Mouse (Mus musculus): Measurements from ENCODE around the gene Olfr70.

The Olfr70 gene

DNA sequence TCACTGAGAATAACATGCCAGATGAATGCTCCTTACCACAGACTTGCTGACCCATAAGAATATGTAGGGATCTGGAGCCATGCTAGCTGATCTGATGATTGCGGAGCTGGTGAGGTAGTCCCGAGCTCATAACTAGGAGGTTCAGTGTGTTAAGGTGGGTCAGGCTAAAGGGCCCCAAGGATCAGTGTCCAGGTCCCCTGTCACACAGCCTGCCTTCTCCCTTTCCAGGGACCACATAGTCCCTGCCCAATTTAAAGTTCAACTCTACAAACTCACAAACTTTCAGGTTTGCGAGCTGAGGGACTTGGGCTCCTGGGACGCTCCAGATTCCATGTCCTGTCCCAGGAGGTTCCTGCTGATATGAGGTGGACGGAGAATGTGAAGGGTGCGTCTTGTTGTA lies at the start of gene Olfr70:
TSS of gene Olfr70 (minus strand) at position 101 of the 400 bp plus-strand sequence.
- no peak for DNase-seq (ENCODE audit: low spot score)

DNA sequence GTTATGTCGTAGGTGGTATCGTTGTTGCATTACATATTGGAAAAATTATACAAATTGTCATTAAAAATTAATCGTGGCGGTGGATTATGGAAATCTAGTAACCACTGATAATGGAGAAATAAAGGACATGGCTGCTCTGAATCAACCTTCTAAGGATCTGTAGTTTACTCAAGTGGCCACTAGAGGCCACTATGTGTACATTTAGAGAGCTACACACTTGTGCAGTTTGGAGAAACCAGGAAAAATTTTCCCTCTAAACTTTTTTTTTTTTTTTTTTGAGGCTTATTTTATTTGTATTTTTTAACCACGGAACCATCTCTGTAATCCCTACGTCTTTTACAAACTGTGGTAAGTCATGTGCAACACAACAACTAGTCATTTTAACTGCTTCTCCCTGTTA lies 44.6 kb upstream of the Olfr70 start:
- DNase-seq (ENCODE audit: low spot score), result no peak

DNA sequence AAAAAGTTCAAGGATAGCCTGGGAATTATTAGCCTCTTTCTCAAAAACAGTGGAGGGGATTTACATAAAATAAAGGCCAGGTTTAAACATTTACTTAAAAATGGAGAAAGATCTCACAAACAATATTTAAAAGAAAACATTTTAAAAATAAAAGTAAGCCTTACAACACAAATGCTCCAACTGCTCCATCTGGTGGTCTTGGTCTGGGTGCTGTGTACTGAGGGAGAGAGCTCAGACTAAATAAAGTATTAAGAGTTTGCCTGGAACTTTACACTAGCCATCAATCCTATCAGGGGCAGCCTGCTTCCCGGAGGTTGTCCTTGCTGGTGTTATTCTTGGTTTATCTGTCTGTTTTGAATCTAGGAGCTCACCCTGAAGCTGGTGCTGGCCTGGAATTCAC lies 42.5 kb upstream of the Olfr70 start:
- DNase-seq (ENCODE audit: low spot score), result no peak

DNA sequence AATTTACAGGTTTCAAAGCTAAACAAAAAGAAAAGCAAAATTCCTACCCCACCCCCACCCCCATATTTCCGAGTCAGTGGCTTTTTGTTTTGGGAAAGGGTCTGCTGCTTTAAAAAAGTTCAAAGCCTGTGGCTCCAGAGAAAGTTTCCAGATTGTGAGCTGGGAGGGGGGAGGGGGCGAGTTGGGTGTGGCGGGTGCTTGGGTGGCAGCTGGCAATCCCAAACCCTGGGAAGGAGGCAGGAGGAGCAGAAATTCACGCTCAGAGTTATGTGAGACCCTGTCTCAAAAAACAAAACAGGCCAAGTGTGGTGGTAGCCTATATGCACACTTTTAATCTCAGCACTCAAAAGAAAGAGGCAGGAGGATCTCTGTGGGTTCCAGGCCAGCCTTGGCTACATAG lies 42.0 kb upstream of the Olfr70 start:
- DNase-seq (ENCODE audit: low spot score), result no peak

DNA sequence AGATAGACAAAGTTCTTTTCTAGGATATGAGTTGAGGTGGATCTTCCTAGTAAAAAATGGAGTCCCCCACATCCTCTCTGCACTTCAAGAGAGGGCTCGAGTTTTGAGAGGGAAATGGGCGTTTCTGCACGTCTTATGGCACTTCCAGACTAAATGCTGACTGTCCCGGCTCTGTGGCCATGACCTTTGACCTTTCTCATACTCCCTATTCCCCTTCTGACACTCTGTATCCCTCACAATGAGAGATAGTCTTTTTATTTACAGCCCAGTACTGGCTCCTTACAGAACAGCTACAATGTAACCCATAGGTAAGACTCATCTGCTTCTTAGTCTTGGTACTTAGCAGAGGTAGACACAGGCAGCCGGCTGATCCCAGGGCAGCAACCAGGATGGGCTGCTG lies 40.9 kb upstream of the Olfr70 start:
- no peak for DNase-seq (ENCODE audit: low spot score)

DNA sequence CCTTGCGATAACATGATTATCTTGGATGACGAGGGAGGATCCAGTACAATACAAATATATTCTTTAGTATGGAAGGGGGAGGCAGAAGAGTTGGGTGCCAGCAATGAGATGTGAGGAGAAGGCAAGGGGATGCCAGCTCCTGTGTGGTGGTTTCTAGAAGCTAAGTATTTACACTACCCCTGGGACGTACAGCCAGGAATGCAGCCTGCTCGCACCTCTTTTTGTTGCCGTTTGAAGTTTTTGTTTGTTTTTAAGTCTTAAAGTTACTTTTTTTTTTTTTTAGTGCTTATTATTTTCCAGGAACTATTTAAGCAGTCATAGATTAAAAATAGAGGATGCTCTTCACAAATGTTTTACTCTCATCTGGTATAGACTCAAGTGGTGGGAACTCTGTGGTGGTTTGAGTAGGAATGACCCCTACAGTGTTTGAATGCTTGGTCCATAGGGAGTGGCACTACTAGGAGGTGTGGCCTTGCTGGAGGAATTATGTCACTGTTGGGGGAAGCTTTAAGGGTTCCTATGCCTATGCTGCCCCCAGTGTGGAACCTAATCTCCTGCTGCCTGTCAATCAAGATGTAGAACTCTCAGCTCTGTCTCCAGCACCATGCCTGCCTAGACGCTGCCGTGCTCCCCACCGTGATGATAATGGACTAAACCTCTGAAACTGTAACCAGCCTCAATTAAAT lies 38.5 kb upstream of the Olfr70 start:
- DNase-seq (ENCODE audit: low spot score), result no peak

DNA sequence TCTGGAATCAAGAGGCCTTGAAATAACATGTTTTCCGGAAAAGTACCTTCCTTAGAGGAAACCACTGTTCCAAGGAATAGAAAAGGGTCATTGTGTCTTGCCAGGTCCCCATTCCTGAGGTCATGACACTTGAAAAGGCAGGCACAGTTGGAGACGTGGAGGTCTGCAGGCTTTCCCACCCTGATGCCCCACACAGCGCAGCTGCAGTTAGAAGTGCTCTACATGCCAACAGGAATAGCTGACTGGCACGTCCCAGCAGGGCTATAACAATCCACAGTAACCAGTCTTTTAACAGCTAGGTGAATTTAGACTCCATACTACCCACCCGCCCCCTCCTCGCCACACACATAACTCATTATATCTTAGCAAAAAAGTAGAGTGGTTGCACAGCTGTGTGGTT lies 36.5 kb upstream of the Olfr70 start:
- DNase-seq (ENCODE audit: low spot score), result no peak

DNA sequence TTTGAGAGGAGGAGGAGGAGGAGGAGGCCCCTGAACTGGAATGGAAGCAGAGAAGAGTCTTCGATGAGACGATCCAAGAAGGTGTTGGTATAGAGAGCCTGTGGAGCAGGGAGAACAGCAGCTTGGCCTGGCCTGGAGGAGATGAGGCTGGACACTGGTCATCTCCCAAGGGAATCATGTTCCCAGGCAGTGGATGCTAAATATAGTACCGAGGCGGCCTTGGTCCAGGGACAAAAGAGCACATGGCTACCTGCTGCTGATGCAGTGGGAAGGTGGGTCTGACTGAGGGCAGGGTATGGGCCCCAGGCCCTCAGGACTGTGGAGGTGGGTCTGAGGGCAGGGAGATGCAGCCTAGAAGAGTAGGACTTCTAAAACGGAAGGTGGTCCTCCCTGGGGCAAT lies 32.6 kb upstream of the Olfr70 start:
- DNase-seq (ENCODE audit: low spot score), result no peak

DNA sequence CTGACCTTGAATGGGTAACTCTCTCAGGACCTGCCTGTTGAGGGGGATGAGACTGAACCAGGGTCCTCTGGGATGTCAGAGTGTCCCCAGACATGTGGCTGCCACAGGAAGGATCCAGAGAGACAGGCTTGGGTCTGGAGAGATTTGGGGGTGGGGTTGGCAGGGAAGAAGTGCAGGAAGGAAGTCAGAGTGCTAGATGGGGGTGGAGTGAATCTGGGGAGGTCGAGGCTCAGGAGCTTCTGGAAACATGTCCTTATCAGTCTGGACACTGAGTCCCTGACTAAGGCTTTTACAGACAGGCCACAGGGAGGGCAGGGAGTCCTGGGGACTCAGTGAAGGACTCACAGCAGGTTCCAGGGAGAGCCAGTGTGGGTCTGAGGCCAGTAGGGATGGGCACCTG lies 31.6 kb upstream of the Olfr70 start:
- no peak for DNase-seq (ENCODE audit: low spot score)

DNA sequence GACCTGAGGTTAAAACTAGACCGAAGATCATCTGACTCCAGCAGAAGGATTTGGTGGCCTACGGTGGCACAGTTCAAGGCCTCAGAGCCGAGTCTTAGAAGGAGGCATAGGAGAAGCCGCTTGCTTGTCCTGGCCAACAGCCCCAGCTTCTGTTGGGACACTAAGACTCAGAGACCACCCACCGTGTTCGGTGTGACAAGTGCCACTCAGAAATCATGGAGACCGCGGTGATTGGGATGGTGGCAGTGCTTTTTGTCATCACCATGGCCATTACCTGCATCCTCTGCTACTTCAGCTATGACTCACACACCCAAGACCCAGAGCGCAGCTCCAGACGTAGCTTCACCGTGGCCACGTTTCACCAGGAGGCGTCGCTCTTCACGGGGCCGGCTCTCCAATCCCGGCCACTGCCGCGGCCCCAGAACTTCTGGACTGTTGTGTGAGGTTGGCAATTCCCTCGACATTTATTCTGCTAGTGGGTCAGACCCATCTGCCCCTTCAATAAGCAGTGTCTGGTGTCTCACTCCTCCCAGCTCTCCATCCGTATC lies 30.2 kb upstream of the Olfr70 start:
- DNase-seq (ENCODE audit: low spot score), result no peak

DNA sequence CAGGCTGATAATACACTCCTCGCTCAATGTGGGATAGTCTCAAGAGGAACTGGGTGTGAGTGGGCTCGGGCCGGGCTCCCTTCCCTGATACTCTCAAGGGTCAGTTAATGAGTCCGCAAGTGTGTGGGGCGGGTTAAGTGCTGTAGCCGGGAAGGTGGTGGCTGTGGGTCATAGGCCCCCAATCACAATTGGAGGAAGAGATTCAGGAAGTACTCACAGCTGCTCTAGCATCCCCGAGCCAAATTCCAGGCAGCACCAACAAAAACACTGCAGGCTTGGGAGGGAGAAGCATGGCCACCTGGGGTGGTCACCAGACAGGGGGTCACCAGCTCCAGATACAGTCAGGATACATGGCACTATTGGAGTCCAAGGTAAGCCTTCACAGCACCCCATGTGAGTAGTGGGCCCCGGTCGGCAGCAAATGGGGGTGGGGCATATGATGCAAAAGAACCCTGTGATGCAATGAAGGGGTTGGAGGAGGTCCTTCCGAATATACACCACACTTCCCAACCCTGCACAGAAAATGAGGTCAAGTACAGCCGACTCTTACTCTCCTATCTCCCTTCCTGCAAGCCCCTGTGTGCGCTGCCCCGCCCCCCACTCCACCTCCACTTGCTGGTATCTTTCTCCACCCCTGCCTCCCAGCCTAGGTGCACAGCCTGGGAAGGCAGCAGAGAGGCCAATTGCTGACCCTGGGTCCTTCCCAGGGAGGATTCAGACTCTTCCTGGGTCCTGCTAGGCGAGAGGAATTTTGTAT lies 29.4 kb upstream of the Olfr70 start, which contains the start of gene Spaar:
TSS of gene Spaar (plus strand) at position 241 of the 757 bp plus-strand sequence.
- DNase-seq (ENCODE audit: low spot score), result no peak

DNA sequence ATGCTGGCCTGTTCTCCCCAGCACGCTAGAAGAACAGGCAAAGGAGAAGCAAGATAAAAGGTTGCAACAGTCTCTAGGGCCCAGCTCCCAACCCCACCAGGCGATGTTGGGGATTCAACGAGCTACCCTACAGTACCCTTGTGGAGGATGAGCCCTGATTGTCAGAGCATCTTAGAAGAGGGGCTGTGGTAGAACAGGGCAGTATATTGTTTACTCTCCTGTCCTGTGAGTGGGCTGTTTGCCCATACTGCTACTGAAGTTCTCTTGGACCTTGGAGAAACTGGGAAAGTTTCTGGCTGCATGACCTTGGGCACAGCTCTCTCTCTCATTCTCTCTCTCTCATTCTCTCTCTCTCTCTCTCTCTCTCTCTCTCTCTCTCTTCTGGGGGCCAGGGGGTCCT lies 28.5 kb upstream of the Olfr70 start:
- no peak for DNase-seq (ENCODE audit: low spot score)

DNA sequence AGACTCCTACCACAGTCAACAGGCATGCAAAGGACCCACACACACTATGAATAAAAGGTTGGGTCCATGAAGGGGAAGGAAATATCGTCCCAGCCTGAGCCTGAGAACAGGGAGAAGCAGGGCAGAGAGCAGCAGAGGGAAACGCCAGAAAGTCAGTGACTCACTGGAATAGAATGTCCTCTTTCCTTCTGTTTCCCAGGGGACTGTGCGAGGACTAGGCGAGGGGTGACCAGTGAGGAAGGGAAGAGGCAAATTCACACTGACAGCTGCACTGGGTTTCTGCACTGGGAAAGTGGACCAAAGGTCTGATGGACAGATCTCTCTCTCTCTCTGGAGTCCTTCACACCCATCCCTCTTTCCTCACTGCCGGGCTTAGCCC lies 28.0 kb upstream of the Olfr70 start:
- peak; percentile 46 for DNase-seq (ENCODE audit: low spot score)

DNA sequence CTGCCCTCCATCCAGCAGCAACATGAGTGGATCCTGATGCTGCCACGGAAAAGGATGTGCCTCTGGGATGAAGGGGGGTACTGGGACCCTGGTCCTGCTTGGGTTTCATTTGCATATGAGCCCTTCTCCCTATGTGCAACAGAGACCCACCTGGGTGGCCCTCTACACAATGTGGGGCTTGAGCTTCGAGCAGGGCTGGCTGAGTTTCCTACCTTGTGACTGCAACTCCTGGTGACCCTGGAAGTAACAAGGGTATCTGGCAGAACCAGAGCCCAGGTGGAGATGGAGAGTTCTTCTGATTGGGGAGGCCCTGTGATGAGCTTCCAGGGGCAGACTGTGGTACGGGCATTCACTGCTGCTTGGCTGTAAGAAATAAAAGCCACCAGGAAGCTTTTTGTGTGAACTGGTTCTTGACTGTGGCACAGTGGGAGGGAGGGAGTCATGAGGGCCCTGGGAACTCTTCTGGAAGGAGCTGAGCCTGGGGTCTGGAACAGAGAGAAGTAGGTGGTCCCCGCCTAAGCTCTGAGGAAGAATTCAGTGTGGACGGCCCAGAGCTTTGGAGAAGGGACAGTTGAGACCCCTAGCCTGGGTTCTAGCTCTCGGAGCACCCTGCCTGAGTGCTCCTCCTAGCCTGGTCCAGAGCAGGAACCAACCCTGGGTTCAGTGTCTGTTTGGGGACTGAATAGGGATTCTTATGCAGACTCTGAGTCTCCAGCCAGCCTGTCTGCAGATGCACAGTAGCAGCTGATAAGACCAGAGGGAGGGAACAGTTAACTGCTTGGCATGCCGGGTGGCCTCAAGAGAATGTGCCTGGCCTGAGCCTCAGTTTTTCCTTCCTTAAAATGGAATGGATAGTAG lies 27.3 kb upstream of the Olfr70 start:
- peak; percentile 39 for DNase-seq (ENCODE audit: low spot score)

DNA sequence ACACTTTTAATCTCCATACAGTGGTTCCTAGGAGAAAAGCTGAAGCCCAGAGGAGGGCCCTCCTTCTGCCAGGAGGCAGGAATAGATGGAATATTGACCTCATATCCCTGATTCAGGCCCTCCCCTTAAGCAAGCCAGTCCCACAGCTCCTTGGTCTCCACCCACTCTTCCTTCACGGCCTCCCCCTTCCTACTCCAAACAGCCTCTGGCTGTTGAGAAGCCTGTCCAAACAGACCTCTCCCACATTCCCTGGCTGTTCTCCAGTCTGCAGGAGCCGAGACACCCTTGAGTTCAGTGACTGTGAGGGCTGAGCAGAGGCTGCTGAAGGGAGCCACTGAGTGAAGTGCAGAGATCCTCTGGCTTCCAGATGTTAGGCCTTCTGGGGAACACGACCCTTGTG lies 26.4 kb upstream of the Olfr70 start, which contains the start of gene Hrct1:
TSS of gene Hrct1 (plus strand) at position 194 of the 400 bp plus-strand sequence.
- peak; percentile 69 for DNase-seq (ENCODE audit: low spot score)

DNA sequence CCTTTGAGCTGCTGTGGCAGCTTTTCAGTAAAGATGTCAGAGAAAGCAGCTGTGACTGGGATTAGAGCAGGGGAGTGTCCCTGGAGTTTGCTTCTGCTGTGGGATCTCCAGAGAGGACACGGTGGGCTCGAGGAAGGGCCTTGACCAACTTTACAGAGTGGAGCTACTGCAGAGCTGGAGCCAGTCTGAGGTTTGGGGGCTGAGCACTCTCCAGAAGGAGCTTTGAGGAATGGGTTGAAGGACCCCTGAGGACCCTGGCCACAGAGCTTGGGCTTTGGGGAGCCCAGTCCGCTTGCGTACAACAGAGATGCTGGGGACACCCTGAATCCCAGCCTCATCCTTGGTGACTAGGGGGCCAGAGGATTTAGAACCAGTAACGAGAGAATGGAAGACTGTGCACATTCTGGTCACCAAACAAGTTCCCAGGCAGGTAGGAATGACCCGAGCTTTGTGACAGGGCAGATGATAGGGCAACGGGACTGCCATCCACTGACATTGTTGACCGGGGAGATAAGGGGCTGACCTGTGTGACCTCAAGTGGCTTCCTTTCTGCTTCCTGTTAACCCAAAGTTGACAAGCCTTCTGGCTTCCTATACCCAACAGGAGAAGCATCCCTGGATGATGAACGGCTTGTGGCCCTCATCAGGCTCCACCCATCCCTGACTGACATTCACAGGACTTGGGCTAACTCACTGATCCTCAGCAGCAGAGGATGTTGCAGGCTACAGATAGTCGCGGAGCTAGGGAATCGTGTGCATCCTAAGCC lies 25.8 kb upstream of the Olfr70 start:
- no peak for DNase-seq (ENCODE audit: low spot score)

DNA sequence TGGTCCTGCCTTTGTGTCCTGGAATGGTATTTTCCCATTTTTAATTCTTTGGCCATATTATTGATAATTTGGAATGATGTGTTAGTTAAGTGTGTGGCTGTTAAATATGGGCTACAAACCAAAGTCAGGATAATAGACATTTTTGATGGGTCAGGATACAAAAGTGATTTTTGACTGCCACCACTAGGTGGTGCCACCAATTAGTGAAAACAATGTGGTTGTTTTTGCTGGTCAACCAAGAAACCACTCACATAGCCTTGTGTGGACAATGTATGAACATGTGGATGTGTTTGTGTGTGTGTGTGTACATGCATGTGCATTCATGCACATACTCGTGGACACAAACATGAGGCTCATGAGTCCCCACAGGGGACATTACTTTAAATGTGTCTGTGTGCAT lies 24.2 kb upstream of the Olfr70 start:
- peak; percentile 60 for DNase-seq (ENCODE audit: low spot score)

DNA sequence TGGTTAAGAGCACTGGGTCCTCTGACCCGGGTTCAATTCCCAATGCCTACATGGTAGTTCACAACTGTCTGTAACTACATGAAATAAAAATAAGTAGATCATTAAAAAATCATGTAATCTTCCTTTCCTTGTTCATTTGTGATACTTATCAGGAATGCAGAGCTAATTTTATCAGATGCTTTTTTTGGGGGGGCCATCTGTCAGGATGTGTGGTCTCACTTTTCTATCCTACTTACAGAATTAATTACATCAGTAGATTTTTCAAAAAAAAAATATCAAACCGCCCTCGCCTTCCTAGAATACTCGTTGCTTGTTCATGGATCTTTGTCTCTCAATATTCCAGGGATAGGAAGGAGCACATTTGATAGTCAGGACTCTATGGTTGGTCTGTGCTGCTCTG lies 21.6 kb upstream of the Olfr70 start:
- no peak for DNase-seq (ENCODE audit: low spot score)

DNA sequence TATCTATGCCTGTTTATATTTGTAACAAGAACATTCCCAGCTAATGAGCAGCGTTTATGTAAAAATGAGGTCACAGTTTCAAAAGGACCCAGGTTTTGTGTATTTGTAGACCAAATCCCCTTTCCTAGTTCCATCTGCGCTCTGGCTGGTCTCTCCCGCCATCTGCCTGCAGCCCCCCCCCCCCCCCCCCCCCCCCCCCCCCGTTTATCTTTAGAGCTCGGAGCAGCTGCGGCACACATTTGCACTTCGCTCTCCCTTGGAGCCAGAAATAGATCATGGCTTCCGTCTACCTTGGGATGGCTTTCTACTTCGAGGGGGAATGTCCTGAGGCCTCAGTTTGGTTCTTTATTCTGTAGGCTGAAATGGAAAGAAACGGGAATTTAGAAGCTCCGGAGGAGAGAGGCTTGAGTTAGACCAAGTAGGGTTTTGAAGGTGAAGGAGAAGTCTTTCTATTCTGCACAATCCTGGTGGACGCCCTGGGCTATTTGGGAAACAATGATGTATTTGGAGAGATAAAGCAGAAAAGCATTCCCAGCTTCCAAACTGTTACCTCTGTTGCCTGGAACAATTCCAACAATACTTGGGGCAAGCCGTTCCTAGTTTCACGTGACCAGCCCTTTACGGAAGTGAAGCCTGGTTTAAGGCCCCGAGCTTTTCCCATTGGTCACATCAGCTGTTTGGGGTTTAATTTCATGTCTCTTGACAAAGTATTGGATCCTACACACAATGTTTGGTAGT lies 20.1 kb upstream of the Olfr70 start:
- no peak for DNase-seq (ENCODE audit: low spot score)

DNA sequence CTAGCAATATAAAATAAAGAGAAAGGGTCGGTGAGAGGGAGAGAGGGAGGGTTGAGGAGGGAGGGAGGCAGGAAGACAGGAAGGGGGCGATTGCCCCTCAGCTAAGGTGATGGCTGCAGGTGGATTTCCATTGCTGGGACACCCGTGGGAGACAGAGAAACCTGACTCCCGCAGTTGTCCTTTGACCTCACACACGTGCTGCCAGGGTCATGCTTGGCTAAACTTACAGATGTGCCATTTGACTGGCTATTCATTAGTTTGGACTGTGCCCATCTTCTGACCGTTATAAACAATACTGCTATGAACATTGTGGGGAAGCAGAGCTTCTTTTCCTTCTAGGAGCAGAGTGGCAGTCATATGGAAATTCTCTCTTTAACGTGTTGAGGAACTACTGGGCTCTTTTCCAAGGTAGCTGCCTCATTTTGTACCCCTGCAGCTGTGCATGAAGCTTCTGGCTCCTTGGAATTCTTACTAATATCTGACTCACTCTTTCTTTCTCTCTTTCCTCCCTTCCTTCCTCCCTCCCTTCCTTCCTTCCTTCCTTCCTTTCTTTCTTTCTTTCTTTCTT lies 13.1 kb upstream of the Olfr70 start:
- DNase-seq (ENCODE audit: low spot score), result no peak

DNA sequence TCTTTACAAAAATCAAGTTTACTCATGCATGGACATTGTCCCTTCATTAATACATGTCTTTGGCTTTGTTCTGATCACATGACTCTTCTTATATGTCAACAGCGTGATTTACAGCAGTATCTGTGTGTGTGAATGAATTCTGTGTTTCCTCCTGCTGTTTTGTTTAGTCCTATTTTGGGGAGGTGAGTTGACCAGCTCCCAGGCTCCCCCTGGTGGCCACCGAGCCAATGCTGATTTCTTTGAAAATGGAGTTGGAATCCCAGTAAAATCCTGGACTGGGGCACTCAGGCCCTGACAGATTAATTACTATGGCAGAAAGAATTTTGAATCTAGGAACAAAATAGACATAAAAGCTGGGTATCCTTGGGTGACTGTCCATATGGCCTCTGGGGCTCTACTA lies 11.2 kb upstream of the Olfr70 start:
- DNase-seq (ENCODE audit: low spot score), result peak; percentile 89

Data from urinary bladder, postnatal 25 days (tissue).